Mouse (Mus musculus) brain, embryonic 14.5 days (tissue): ENCODE results near the gene Ifitm1. TPM values are rescaled to one million over a fixed set of nuclear protein-coding genes. Genes with fewer than 3 reads are reported as not detected.
"Not testable (repeated sequence)": the region's sequence is repeated elsewhere in the genome, so short reads cannot be mapped to it uniquely, and the experiment has no call there.

ENCODE experiments used
- DNase-seq: peaks from one replicate; pipeline ENCODE4 v3.0.0-alpha.2; 2011; ENCODE audit warnings: low read depth
- CTCF ChIP-seq: fragments of 200-500 bp; IDR thresholded peaks from 2 replicates; pipeline ENCODE4 v1.5.1; 2012; ENCODE audit warnings: inconsistent platforms, mild to moderate bottlenecking, moderate library complexity, borderline replicate concordance; ENCODE audit not compliant: insufficient read depth, insufficient read length; ENCODE audit errors: extremely low read depth
- POLR2A ChIP-seq: fragments of 200-500 bp; IDR thresholded peaks from 2 replicates; pipeline ENCODE4 v1.6.1; 2012; ENCODE audit warnings: mild to moderate bottlenecking, inconsistent platforms, borderline replicate concordance; ENCODE audit not compliant: poor library complexity, insufficient read depth, insufficient read length, severe bottlenecking; ENCODE audit errors: extremely low read depth
- polyA plus RNA-seq: library from polyadenylated mRNA; depleted of rRNA; stranded (reverse); fragments of >200 nt; gene quantifications from 2 replicates; pipeline ENCODE4 v1.2.3, GENCODE M21; 2012

Ifitm1 gene
- polyA plus RNA-seq, 1 experiment, result 23.4 TPM

DNA sequence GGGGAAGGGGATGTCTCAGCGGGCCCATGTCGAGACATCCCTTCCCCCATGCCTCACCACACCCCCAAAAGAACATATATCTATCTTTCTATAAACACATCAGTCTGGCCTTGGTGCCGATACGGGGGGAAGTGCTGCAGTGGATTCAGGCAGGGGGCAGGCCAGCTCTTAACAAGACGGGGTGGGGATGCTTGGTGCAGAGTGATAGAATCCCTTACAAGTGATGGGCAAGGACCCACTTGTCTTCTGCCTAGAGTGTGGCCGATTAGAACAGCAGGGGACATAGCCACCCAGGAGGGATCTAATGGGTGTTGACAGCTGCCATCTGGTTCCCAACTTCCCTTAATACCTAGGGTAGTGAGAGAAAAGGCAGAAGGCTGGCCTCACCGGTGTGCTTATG, 3.9 kb downstream of the Ifitm1 start:
- peak; percentile 14 for DNase-seq
- no peak for TF ChIP-seq CTCF
- no peak for TF ChIP-seq POLR2A

DNA sequence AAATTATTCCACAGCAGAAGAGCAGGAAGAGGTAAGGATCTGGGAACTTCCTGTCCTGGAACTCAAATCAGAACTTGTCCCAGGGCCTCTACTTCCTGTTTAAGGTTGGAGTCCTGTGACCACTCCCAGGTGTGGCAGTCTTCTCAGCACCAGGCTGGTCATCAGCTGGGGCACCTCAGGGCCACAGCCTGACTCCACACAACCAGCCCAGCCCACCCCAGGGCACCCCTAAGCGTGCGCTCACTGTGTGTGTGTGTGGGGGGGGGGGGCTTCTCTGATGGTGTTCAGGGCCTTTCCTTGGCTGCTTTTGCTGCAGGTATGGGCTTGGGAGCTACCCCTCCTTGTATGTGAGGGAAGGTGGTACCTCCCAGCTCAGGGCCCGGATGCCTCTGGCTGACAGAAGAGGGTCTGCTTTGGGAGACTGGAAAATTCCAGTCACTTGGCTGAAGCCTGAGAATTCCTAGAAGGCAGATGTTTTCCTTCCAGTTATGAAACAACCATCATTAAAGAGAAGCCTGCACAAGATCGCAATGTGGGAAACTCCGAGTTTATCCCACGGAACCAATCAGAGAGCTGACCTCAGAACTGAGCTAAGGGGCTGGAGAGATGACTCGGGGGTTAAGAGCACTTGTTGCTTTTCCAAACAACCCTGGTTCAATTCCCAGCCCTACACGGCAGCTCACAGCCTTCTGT, 4.6 kb downstream of the Ifitm1 start:
- TF ChIP-seq POLR2A, result no peak
- TF ChIP-seq CTCF, result no peak
- no peak for DNase-seq

DNA sequence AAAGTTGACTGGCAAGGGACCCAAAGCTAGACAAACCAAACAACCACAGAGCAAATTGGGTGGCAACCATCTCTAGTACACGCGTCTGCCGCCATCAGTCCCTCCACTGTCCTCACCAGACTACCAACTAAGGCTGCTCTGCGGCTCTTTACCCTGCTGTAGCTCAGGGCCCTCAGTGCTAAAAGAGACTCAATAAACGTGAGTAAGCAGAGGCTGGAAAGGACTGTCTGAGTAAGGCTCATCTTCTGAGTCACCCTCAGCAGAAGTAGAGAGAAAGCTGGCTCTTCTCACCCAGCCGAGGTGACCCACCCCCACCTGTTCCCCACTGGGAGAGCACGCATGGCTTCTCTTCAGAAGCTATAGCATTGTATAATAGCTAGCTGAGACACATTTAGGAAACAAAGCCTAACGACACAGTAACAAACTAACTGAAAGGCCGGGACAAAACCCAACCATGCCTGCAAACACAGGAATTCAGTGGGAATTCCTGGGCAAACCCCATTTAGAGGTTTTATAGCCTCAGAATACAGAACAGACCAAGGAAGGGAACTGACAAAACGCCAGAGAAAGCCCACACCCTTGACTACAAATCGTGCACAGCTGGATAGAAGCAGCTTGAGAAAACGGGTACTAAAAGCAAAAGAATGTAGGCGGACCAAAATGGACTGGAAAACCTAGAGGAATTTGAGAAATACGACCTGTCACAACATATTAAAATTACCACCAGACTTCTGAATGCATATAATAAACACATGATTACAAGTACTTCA, 6.6 kb downstream of the Ifitm1 start:
- no peak for DNase-seq
- TF ChIP-seq CTCF, result no peak
- TF ChIP-seq POLR2A, result no peak

DNA sequence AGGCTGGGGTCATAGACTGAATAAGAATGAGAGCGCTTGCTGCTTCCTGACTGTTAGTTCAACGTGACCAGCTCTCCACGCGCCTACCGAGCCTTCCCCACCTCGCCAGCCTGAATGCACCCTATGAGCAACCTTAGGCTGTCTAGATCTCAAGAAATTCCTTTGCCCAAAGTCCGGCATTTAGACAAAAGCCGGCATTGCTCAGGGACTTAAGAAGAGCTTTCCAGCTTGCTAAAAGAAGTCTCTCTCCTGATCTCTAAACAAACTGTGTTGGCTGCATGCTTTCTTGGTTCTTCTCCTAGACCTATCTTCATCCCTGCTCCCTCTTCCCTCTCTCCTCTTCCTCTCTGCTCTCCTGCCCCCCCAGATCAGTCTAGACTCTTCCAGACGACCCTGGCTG, 7.9 kb downstream of the Ifitm1 start:
- DNase-seq, result no peak
- TF ChIP-seq POLR2A, result no peak
- no peak for TF ChIP-seq CTCF

DNA sequence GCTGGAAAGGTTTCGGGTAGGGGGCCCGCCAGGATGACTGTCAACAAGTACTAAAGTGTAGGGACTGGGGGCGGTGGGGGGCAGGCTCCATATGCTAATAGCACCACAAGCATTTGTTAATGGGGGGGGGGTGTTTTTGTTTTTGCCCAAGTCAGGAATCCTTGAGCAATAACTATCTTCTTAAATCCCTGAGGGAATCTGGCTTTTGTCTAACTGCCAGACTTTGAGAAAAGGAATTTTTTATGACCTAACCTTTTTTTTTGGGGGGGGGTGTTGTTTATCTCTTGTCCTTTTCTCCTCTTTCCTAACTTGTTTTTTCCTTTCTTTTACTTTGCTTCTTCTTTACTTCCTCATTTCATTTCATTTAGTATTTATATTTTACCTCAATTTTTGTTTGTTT, 8.4 kb downstream of the Ifitm1 start:
- DNase-seq, result no peak
- TF ChIP-seq POLR2A, result no peak
- no peak for TF ChIP-seq CTCF

DNA sequence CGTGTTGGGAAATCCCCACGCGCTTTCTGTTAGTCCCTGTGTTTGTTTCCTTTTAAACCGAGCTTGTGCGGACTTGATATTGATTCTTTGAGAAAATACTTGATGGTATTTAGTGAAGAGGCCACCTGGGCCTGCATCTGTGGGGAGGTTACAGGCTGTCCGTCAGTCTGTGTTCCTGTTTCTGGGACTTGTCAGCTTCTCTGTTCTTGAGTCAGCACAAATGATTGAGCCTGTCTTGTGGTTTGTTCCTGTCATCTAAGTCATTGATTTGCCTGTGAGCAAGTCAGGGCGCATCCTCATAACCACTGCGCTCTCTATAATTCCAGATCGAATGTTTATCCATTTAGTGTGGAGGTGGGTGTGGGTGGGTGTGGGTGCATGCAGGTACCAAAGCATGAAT, 9.7 kb downstream of the Ifitm1 start:
- DNase-seq, result not testable (repeated sequence)

DNA sequence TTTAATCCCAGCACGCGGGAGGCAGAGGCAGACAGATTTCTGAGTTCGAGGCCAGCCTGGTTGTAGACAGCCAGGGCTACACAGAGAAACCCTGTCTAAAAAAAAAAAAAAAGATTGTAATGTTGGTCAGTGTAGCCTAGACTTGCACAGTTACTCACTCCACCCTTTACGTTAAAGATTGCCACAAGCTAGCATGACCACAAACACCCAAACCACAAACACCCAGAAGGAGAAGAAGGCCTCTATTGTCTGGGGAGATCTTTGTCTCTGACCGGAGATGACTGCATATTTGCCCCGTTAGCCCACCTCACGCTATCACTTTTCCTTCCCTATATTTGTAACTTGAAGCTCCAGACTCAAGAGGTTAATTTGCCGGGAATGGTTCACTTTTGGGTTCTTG, 14.7 kb downstream of the Ifitm1 start:
- DNase-seq, result no peak
- TF ChIP-seq CTCF, result no peak
- TF ChIP-seq POLR2A, result no peak

DNA sequence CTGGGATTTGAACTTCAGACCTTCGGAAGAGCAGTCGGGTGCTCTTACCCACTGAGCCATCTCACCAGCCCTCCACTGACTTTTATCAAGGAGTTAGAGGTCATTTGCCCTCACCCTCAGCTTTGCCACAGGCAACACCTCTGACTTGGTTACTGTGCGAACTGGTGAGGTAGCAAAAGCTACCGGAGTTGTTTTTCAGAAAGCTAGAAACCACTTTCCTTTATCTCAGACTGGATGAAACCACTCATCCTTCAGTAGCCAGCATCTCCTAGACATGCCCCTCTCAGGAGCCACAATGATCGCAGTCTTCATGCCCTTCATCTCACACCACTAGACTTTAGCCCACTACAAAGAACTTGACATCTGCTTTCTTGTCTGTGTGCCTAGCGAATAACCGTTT, 15.9 kb downstream of the Ifitm1 start:
- DNase-seq, result no peak
- TF ChIP-seq CTCF, result no peak
- no peak for TF ChIP-seq POLR2A

DNA sequence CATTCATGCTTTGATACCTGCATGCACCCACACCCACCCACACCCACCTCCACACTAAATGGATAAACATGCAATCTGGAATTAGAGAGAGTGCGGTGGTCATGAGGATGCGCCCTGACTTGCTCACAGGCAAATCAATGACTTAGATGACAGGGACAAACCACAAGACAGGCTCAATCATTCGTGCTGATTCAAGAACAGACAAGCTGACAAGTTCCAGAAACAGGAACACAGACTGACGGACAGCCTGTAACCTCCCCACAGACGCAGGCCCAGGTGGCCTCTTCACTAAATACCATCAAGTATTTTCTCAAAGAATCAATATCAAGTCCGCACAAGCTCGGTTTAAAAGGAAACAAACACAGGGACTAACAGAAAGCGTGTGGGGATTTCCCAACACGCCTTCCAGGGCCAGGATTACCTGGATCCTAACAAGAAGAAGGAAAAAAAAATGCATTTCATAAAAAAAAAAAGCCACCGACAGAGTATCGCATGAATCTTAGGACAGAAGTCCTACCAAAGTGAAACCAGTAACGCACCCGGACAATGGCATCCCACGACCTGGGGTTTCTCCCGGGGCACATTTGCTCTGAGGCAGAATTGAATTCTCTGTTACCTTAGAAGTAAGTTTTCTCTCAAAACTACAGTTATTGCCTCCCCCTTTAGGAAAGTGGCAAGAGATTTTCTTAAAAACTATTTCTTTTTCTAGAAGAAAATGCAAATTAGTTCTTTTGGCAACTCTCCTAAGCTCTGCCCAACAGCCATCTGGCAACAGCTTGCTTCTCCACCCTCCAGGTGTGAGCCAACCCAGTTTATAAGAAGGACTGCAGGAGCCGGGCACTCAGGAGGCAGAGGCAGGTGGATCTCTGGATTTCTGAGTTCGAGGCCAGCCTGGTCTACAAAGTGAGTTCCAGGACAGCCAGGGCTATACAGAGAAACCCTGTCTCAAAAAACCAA, 20.4 kb downstream of the Ifitm1 start:
- DNase-seq, result no peak

DNA sequence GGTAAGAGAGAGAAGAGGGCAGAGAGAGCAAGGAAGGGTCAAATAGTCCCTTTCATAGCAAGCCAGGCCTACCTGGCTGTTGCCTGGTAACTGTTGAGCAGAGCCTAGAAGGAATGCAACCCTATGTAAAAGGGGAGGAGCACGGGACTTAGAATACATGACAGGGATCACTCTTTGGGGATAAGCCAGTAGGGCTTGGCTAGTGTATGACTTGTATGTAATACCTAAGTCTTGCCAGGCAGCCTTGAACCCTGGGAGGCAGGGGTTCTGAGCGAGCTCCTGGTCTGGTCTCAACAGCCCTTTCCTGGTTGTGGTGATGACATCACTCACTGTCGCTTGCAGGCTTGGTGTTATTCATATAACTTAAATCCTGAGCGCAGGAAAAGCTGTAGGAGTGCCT, 22.0 kb downstream of the Ifitm1 start:
- no peak for DNase-seq
- TF ChIP-seq CTCF, result no peak
- no peak for TF ChIP-seq POLR2A

More for the DNA sequence above, 20.4 kb downstream of the Ifitm1 start:
- no peak for TF ChIP-seq POLR2A
- no peak for TF ChIP-seq CTCF

DNA sequence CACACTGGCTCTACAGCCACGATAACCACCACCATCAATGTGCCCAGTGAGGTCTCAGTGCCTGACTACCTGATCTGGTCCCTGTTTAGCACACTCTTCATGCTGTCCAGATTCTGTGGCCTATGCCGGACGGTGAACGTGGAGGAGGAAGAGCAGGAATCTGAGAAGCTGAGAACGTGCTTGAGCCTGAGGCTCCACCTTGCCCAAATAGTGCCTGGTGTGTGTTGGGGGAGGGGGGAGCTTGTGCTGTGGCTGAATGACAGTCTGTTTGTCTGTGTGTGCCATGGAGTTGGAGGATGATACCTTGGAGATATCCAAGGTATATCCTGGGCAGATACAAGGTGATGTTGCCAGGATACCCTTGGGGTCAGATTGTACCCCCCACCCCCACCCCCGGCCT, 23.2 kb downstream of the Ifitm1 start:
- no peak for DNase-seq
- no peak for TF ChIP-seq CTCF
- no peak for TF ChIP-seq POLR2A

DNA sequence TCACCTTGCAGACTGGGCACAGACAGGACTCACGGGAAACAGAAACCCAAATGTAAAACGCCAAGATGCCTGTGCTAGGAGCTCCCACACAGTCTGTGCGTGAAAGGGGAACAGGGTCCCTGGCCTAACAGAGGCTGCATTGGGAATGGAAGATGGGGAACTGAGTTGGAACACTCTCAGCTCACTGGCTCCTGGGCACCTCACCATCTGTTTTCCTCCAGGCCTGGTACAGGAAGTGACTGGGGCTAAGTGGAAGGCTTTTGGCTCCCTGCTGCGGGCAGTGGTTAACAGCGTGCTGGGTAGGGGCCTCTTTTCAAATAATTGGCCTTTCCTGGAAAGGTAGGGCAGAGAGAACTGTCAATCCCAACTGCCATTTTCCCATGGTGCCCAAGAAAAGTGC, 23.6 kb downstream of the Ifitm1 start:
- no peak for DNase-seq
- TF ChIP-seq POLR2A, result no peak
- TF ChIP-seq CTCF, result no peak

DNA sequence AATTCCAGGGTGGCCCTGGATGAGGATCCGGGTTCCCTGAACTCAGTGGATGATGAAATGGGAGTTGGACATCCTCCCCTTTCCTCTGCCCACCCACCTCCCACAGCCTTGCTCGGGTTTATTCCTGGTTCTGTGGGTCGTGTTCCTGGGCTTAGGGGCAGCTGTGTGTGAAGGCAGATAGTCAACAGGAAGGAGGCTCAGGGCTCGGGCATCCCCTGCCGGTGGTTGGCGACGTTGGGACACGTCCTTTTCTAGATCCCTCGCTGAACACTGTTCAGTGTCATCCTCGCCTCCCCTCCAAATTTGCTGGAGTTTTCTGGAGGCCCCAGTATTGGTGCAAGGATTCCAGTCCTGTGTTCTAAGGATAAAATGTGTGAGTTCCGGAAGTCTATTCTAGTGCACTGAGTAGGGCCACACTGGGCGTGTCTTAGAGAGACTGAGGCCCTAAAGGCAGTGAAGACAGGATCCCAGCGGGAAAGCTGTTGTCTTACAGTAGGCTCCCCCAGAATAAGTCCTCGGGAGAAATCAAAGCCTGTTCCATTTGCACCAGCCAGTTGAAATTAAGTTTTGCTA, 24.2 kb downstream of the Ifitm1 start:
- DNase-seq, result no peak
- TF ChIP-seq POLR2A (no peak), CTCF (no peak)
